Mouse (Mus musculus): ENCODE data around the gene Ift20. TPM values are rescaled to one million over a fixed set of nuclear protein-coding genes. Genes with fewer than 3 reads are reported as not detected.
A peak's percentile ranks its signal among the peaks of the same experiment; 100 is the strongest.

Ift20 gene
- polyA plus RNA-seq, 2 experiments = 133 to 185 TPM

DNA sequence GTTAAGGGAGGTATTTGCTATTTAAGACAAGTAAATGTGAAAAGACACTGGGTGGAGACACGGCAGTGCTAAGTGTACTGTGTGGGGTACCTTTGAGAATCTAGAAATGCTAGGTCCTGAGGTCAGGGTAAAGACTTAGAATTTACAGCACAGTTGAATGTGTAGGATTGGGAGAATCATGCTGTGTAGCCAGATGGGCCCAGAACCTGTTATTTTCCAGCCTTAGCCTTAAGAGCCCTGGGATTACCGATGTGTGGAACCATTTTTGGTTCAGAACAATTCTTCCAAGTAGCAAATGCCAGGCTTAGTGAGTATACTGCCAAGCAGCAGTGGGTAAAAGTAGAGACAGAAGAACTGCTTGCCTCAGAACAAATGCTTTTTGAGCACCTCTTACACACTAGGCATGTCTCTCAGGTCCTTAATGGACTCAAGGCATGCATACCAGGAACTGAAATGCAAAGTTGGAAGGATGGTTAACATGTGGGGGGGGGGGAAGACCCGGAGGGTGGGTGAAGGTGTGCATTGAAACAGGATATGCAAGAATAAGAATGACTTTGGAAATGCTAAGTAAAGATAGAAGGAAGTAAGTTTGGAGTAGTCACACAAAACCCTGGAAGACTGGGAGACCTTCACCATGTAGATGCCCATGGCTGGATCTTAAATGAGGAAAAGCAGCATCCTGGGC, 22.9 kb upstream of the Ift20 start:
- no peaks in the 10 kb centered on the region for H3K27me3 ChIP-seq (ENCODE audit: control insufficient read depth, insufficient read depth, low read length)
- H3K9ac ChIP-seq (ENCODE audit: low read depth, low read length, severe bottlenecking) = peak overlapping the region; percentile 89
- H3K4me2 ChIP-seq (replicated peaks; ENCODE audit: low read depth, low read length, severe bottlenecking) = peak overlapping the region; percentile 76
- H3K4me3 ChIP-seq (replicated peaks; ENCODE audit: low read length) = peak overlapping the region; percentile 78
- H3K4me1 ChIP-seq (ENCODE audit: control insufficient read depth, insufficient read depth, low read length) = peaks cover 5% of the 10 kb centered on the region
- 76% methylated on average over 3 of the region's 3 CpGs for WGBS
- ATAC-seq (ENCODE audit: low FRiP score, low read depth) (no peak), DNase-seq (ENCODE audit: low spot score) (no peak)
- TF ChIP-seq POLR2A (IDR thresholded peaks at IDR 0.05; ENCODE audit: borderline replicate concordance, extremely low read depth, insufficient read depth, insufficient read length) = no peak
- H3K9me3 ChIP-seq (ENCODE audit: control insufficient read depth, low read length) = no peaks in the 10 kb centered on the region
- peaks cover 50% of the 10 kb centered on the region for H3K36me3 ChIP-seq (ENCODE audit: control insufficient read depth, insufficient read depth, low read length)
- H3K27ac ChIP-seq (replicated peaks; ENCODE audit: low read depth, low read length) = no peak overlapping the region

DNA sequence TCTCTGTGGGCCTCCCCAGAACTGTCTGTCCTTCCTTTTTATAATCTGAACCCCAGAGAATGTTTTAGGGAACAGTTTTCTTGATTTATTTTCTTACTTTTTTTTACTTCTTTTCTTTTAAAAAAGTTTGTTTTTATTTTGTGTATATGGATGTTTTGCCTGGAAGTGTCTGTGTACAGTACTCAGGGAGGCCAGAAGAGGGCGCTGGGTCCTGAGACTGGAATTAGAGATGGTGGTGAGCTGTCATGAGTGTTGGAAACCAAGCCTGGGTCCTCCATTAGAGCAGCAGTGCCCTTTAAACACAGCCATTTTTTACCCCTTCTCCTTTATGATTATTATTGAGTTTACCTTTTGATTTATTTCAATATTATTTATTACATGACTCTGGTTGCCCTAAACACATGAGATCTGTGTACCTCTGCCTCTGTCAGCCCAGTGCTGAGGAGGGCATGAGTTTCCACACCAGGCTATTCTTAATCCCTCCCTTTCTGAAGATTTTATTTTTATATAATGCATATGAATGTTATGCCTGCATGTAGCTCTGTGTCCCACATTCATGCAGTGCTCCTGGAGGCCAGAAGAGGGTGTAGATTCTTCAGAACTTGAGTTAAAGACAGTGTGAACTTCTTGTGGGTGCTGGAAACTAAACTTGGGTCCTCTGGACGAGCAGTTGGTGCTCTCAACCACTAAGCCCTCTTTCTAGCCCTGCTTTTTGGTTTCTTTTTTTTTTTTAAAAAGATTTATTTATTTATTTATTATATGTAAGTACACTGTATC, 20.4 kb upstream of the Ift20 start:
- ATAC-seq (ENCODE audit: low FRiP score, low read depth) = no peak
- TF ChIP-seq POLR2A (IDR thresholded peaks at IDR 0.05; ENCODE audit: borderline replicate concordance, extremely low read depth, insufficient read depth, insufficient read length) = no peak
- DNase-seq (ENCODE audit: low spot score) = no peak
- Histone ChIP-seq H3K36me3 (ENCODE audit: control insufficient read depth, insufficient read depth, low read length) (peaks cover 65% of the 10 kb centered on the region), H3K9ac (ENCODE audit: low read depth, low read length, severe bottlenecking) (no peak overlapping the region), H3K4me3 (replicated peaks; ENCODE audit: low read length) (no peak overlapping the region), H3K27ac (replicated peaks; ENCODE audit: low read depth, low read length) (no peak overlapping the region), H3K4me1 (ENCODE audit: control insufficient read depth, insufficient read depth, low read length) (peaks cover 5% of the 10 kb centered on the region), H3K4me2 (replicated peaks; ENCODE audit: low read depth, low read length, severe bottlenecking) (no peak overlapping the region), H3K27me3 (ENCODE audit: control insufficient read depth, insufficient read depth, low read length) (no peaks in the 10 kb centered on the region), H3K9me3 (ENCODE audit: control insufficient read depth, low read length) (no peaks in the 10 kb centered on the region)
- 64% methylated on average over 2 of the region's 2 CpGs for WGBS

DNA sequence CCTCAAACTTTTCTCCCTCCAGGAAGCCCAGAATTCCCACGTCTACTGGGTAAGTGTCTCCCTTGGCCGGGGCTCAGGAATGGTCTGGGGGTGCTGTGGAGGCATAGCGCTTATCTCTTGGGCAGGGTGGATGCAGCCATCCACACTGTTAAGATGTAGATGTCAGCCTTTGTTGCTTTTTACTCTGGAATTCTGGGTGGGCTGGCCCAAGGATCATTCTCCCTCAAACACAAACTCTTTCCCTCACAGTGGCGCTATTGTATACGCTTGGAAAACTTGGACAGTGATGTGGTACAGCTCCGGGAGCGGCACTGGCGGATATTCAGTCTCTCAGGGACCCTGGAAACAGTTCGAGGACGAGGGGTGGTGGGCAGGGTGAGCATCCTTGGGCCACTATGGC, 17.2 kb upstream of the Ift20 start:
- Histone ChIP-seq H3K9me3 (ENCODE audit: control insufficient read depth, low read length) (no peaks in the 10 kb centered on the region), H3K9ac (ENCODE audit: low read depth, low read length, severe bottlenecking) (no peak overlapping the region), H3K27me3 (ENCODE audit: control insufficient read depth, insufficient read depth, low read length) (no peaks in the 10 kb centered on the region), H3K4me2 (replicated peaks; ENCODE audit: low read depth, low read length, severe bottlenecking) (no peak overlapping the region), H3K36me3 (ENCODE audit: control insufficient read depth, insufficient read depth, low read length) (peaks cover 93% of the 10 kb centered on the region), H3K4me3 (replicated peaks; ENCODE audit: low read length) (no peak overlapping the region), H3K4me1 (ENCODE audit: control insufficient read depth, insufficient read depth, low read length) (no peaks in the 10 kb centered on the region), H3K27ac (replicated peaks; ENCODE audit: low read depth, low read length) (no peak overlapping the region)
- TF ChIP-seq POLR2A (IDR thresholded peaks at IDR 0.05; ENCODE audit: borderline replicate concordance, extremely low read depth, insufficient read depth, insufficient read length) = no peak
- ATAC-seq (ENCODE audit: low FRiP score, low read depth) (no peak), DNase-seq (ENCODE audit: low spot score) (no peak)
- 94% methylated on average over 10 of the region's 10 CpGs for WGBS

DNA sequence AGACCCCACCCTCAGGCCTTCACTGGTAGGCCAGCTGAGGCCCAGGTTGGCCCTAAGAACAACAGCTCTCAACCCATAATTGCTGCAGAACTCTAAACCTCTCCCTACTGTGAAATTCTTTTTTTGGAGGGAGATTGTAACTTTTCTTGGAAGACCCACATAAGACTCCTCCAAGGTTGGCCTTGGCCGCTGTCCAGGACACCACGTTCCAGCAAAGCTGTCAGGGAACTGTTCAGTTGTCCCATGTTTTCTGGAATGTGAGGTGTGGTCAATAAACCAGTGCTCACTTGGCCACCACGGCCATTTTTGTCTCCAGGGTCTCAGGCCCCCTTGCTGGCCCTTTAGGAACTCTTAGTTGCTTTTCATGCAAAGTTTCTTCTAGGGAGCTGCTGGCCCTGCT, 14.3 kb upstream of the Ift20 start:
- Histone ChIP-seq H3K27ac (replicated peaks; ENCODE audit: low read depth, low read length) (no peak overlapping the region), H3K9ac (ENCODE audit: low read depth, low read length, severe bottlenecking) (no peak overlapping the region), H3K4me2 (replicated peaks; ENCODE audit: low read depth, low read length, severe bottlenecking) (no peak overlapping the region), H3K27me3 (ENCODE audit: control insufficient read depth, insufficient read depth, low read length) (no peaks in the 10 kb centered on the region), H3K4me1 (ENCODE audit: control insufficient read depth, insufficient read depth, low read length) (no peaks in the 10 kb centered on the region), H3K4me3 (replicated peaks; ENCODE audit: low read length) (no peak overlapping the region), H3K9me3 (ENCODE audit: control insufficient read depth, low read length) (no peaks in the 10 kb centered on the region), H3K36me3 (ENCODE audit: control insufficient read depth, insufficient read depth, low read length) (peaks cover 94% of the 10 kb centered on the region)
- no peak for TF ChIP-seq POLR2A (IDR thresholded peaks at IDR 0.05; ENCODE audit: borderline replicate concordance, extremely low read depth, insufficient read depth, insufficient read length)
- ATAC-seq (ENCODE audit: low FRiP score, low read depth) (no peak), DNase-seq (ENCODE audit: low spot score) (no peak)
- WGBS = 83% methylated on average over 3 of the region's 3 CpGs

DNA sequence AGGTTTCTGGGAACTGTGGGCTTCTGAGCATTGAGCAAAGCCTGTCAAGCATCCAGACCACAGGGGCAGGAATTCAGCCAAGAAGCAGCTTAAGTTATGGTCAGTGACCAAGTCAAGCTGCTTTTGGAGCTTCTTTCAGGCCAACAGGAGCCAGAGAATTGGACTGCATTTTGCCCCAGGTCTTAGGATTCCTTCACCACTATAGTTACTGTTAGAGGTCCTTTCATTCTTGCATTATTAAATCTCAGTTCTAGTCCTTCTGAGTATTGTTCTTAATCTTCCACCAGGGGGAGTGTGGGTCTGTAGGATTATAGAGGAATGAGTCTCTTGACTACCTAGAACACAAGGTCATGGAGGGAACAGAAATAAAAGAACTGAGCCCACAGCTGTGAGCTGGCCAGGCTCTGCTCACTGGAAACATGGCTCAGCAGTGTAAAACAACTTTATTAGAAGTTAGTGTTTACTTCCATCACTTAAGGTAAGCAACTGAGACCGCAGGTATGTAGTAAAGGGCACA, 13.6 kb upstream of the Ift20 start:
- no peak overlapping the region for H3K4me2 ChIP-seq (replicated peaks; ENCODE audit: low read depth, low read length, severe bottlenecking)
- WGBS = 86% methylated on average over 1 of the region's 1 CpGs
- no peak for TF ChIP-seq POLR2A (IDR thresholded peaks at IDR 0.05; ENCODE audit: borderline replicate concordance, extremely low read depth, insufficient read depth, insufficient read length)
- no peak overlapping the region for H3K9ac ChIP-seq (ENCODE audit: low read depth, low read length, severe bottlenecking)
- no peak overlapping the region for H3K27ac ChIP-seq (replicated peaks; ENCODE audit: low read depth, low read length)
- DNase-seq (ENCODE audit: low spot score) = no peak
- H3K4me1 ChIP-seq (ENCODE audit: control insufficient read depth, insufficient read depth, low read length) = no peaks in the 10 kb centered on the region
- no peaks in the 10 kb centered on the region for H3K27me3 ChIP-seq (ENCODE audit: control insufficient read depth, insufficient read depth, low read length)
- H3K36me3 ChIP-seq (ENCODE audit: control insufficient read depth, insufficient read depth, low read length) = peaks cover 99% of the 10 kb centered on the region
- H3K9me3 ChIP-seq (ENCODE audit: control insufficient read depth, low read length) = no peaks in the 10 kb centered on the region
- no peak overlapping the region for H3K4me3 ChIP-seq (replicated peaks; ENCODE audit: low read length)
- no peak for ATAC-seq (ENCODE audit: low FRiP score, low read depth)

Data from limb, embryonic 14.5 days (tissue).